7 mouse cellular contexts compared by ENCODE assay signal in the genomic region with DNA sequence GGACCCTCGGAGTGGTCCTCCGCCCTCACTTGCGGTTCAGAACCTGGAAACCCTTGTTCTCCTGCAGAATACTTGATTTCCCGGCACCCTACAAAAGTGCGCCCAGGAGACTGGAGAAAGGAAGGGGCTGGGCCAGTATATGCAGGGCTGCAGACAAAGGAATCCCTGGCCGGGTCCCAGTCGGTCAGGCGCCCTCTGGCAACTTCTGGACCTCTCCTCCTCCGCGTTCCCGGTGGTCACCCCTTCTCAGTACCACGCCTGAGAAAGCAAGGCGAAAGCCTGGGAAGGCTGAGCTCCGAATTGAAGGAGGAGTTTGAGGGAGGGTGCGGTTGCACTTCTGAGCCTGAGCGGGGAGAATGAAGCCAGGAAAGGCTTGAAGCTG.
A peak's percentile ranks its signal among the peaks of the same experiment; 100 is the strongest.
DNase-seq lines count a peak whose midpoint lies in the region; ATAC-seq lines count a peak whose summit lies in the region.

No protein-coding gene starts in this region.

- peak overlapping the region; percentile 60 for H3K4me3 ChIP-seq in heart, embryonic 16.5 days (ENCODE audit: low read length)
- peak overlapping the region; percentile 44 for H3K4me3 ChIP-seq in limb, embryonic 10.5 days
- H3K4me3 ChIP-seq in midbrain, embryonic 14.5 days (replicated peaks; ENCODE audit: low read depth, low read length) = peak overlapping the region; percentile 26

- peak overlapping the region; percentile 79 for H3K4me2 ChIP-seq in heart, embryonic 16.5 days (ENCODE audit: low read depth, low read length)
- peak overlapping the region; percentile 54 for H3K4me2 ChIP-seq in midbrain, embryonic 14.5 days (ENCODE audit: low read length)

- H3K9me3 ChIP-seq in heart, embryonic 16.5 days (replicated peaks; ENCODE audit: control insufficient read depth, low read length) = 0 out of 2 replicates have a peak, but pooled peaks cover 2% of the 10 kb centered on the region
- no peaks in the 10 kb centered on the region for H3K9me3 ChIP-seq in limb, embryonic 10.5 days (replicated peaks)
- H3K9me3 ChIP-seq in midbrain, embryonic 14.5 days (ENCODE audit: control insufficient read depth, low read length) = no peaks in the 10 kb centered on the region

- ATAC-seq in heart, embryonic 16.5 days (replicated peaks; ENCODE audit: extremely low read depth, insufficient read depth, low FRiP score) = peak; percentile 74
- 0 out of 2 replicates have a peak, but pooled peaks have one; percentile 44 for ATAC-seq in midbrain, embryonic 14.5 days (ENCODE audit: low FRiP score, low TSS enrichment)
- no peak for ATAC-seq in erythroid progenitor cell, adult 5-6 weeks (replicated peaks; ENCODE audit: low FRiP score, poor library complexity, severe bottlenecking)

- H3K27ac ChIP-seq in heart, embryonic 16.5 days (ENCODE audit: low read length) = peak overlapping the region; percentile 74
- peak overlapping the region; percentile 79 for H3K27ac ChIP-seq in limb, embryonic 10.5 days
- no peak overlapping the region for H3K27ac ChIP-seq in midbrain, embryonic 14.5 days (replicated peaks; ENCODE audit: low read depth, low read length)

- 9% methylated on average over 16 of the region's 16 CpGs for WGBS in heart, embryonic 16.5 days
- 14% methylated on average over 16 of the region's 16 CpGs for whole genome bisulfite sequencing in limb, embryonic 10.5 days
- WGBS in midbrain, embryonic 14.5 days = 10% methylated on average over 16 of the region's 16 CpGs

- H3K27me3 ChIP-seq in heart, embryonic 16.5 days (ENCODE audit: control insufficient read depth, insufficient read depth, low read length) = no peaks in the 10 kb centered on the region
- H3K27me3 ChIP-seq in limb, embryonic 10.5 days (ENCODE audit: low read depth, poor library complexity, severe bottlenecking) = no peaks in the 10 kb centered on the region
- no peaks in the 10 kb centered on the region for H3K27me3 ChIP-seq in midbrain, embryonic 14.5 days (ENCODE audit: control insufficient read depth, insufficient read depth, low read length)

- peak; percentile 34 for DNase-seq in WW6 (ENCODE audit: low read depth, low spot score)
- DNase-seq in embryo, embryonic 11 days = peak; percentile 43
- peak; percentile 56 for DNase-seq in limb, embryonic 10.5 days (ENCODE audit: low spot score)
- DNase-seq in midbrain, embryonic 14.5 days = peak; percentile 29
- no peak for DNase-seq in MN1 (ENCODE audit: low spot score)

- peaks cover 9% of the 10 kb centered on the region for H3K4me1 ChIP-seq in heart, embryonic 16.5 days (ENCODE audit: control insufficient read depth, insufficient read depth, low read length)
- no peaks in the 10 kb centered on the region; the same call in 1 of the 2 replicates for H3K4me1 ChIP-seq in limb, embryonic 10.5 days
- H3K4me1 ChIP-seq in midbrain, embryonic 14.5 days (ENCODE audit: control insufficient read depth, insufficient read depth, low read length) = no peaks in the 10 kb centered on the region

- no peaks in the 10 kb centered on the region for H3K36me3 ChIP-seq in heart, embryonic 16.5 days (ENCODE audit: control insufficient read depth, insufficient read depth)
- no peaks in the 10 kb centered on the region for H3K36me3 ChIP-seq in limb, embryonic 10.5 days
- H3K36me3 ChIP-seq in midbrain, embryonic 14.5 days (ENCODE audit: control insufficient read depth, insufficient read depth, low read length) = no peaks in the 10 kb centered on the region

- H3K9ac ChIP-seq in heart, embryonic 16.5 days (ENCODE audit: low read length) = peak overlapping the region; percentile 75
- H3K9ac ChIP-seq in midbrain, embryonic 14.5 days (replicated peaks; ENCODE audit: low read length) = peak overlapping the region; percentile 34
